Mouse (Mus musculus): ENCODE results near the gene Ddx59.

Ddx59 gene

DNA sequence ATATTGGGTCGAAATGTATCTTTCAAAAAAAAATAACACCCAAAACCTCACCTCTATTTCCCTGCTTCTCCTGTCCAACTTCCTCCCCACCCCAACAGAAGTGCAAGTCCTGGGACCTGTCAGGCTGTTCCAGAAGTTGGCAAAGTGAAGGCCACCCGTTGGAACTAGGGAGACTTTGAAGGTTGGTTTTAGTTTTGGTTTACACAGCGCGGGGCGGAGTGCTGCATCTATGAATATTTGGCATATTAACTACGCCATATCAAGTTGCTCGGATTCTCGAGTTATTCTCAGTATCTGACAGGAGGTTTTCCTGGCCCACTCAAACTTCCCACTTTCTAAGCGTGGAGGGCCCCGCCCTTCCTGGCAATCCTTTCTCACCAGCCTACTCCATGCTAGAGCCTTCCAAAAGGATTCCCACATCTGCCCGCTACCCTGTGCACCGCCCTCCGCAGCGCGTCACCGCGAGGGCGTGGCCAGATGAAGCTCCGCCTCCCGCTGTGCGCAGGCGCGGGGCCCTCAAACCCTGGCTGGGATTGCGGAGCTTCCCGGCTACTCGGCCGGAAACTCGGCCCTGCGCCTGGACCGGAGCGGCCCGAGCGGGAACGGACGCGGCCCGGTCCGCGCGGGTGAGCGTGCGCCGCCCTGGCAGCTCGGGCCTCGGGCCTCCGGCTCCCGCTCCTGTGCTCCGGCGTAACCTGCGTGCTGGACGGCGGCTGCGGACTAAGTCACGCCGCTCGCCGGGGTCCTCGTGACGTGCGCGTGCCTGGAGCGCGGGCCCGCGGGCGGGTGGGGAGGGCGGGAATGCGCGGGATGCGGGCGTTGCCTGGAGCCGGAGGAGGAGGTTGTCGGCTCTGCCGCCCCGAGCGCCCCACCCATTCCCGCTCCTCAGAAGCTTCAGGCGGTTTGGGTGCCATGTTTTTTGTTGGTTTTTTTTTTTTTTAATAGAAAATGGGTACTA lies at the start of gene Ddx59:
TSS of gene Ddx59 (plus strand) at position 474 of the 958 bp plus-strand sequence.
- peak; percentile 97 for DNase-seq

- DNase-seq, result no peak
Observed at GRCm38 (mm10) chr1:136365986-136366385, 49.1 kb upstream of the Ddx59 start.

GRCm38 (mm10) chr1:136379261-136379660 lies 35.8 kb upstream of the Ddx59 start:
- DNase-seq, result no peak

GRCm38 (mm10) chr1:136380161-136380560 lies 34.9 kb upstream of the Ddx59 start:
- DNase-seq, result no peak

DNA sequence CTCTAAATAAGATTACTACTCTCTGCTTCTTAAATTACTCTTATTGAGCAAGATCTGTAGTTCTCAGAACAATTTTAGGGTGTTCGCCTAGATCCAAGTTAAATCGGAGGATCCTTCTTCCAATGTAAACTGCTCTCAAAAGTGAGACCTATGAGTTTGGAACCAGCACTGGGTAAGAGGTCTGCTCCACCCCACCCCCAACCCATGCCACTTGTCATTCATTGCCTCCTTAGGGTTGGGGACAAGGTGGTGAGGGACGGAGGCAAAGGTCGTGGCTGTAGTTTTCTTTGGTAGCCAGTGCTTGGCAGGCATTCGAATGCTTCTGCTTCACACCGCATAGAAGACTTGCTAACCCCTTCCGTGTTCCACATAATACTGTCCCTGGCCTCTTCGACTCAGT lies 34.5 kb upstream of the Ddx59 start:
- DNase-seq, result no peak

DNA sequence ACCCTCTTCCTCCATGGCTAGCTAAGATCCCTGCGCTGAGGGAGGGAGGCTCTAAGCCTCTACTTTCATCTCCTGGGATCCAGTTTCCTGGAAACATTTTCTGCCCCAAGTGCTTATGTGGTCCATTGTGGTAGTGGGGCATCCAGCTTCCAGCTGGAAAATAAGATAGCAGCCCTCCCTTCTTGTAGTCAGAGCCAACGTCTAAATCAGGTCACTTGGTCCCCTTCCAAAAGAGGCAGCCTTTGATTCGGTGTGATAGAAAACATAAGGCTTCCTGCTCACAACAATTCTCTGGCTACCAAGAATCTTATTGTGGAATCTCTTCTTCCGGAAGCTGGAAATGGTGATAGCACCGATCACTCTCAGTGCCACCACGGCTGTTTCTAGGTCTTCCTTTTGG lies 33.9 kb upstream of the Ddx59 start:
- no peak for DNase-seq

- DNase-seq, result no peak
Observed at GRCm38 (mm10) chr1:136381583-136381982, 33.5 kb upstream of the Ddx59 start.

DNA sequence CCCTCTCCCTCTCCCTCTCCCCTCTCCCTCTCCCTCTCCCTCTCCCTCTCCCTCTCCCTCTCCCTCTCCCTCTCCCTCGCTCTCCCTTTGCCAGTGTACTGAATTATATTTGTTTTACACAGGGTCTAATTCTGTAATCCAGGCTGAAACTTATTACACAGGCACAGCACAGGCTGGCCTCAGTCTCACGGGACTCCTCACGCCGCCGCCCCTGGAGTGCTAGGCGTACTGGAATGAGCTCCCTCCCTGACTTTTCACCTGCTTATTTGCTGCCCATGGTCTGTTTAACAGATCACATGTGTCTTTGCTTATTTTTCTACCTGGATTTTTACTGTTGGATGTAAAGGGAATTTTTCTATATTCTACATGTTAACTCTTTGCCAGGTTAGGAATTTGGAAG lies 28.2 kb upstream of the Ddx59 start:
- no peak for DNase-seq

- DNase-seq, result no peak
Observed at GRCm38 (mm10) chr1:136394506-136394905, 20.6 kb upstream of the Ddx59 start.

DNA sequence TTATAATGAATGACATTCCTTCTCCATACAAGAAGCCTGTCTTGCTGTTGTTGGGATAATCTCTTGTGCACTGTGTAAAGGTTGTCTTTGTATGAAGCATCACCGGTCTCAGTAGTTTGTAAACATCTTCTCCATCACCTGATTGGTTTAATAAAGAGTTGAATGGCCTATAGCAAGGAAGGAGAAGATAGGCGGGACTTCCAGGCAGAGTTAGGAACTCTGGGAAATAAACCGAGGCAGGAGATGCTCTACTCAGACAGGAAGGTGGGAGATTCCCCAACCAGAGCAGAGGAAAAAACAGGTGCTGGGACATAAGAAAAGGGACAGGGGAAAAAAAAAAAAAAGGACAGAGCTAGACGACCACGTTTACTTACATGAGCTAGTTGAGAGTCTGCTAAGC lies 20.0 kb upstream of the Ddx59 start:
- DNase-seq, result no peak

GRCm38 (mm10) chr1:136401281-136401680 lies 13.8 kb upstream of the Ddx59 start:
- peak; percentile 31 for DNase-seq

- DNase-seq, result no peak
Observed at GRCm38 (mm10) chr1:136409631-136410030, 5.4 kb upstream of the Ddx59 start.

- DNase-seq, result no peak
Observed at GRCm38 (mm10) chr1:136415756-136416126, 670 bp downstream of the Ddx59 start.

DNA sequence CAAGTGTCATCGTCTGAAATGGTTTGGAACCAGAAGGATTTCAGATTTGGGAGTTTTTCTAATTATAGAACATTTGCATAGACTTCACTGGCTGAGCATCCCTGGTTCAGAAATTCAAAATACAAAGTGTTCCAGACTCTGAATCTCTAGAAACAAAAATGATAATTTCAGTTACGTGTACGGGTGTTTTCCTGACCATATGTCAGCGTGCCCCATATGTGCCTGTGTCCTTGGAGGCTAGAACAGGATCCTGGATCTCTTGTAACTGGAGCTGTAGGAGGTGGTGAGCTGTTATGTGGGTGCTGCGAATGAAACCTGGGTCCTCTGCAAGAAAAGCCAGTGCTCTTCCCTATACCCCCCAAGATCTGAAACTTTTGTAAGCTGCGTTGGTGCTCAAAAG lies 3.3 kb downstream of the Ddx59 start:
- DNase-seq, result no peak

DNA sequence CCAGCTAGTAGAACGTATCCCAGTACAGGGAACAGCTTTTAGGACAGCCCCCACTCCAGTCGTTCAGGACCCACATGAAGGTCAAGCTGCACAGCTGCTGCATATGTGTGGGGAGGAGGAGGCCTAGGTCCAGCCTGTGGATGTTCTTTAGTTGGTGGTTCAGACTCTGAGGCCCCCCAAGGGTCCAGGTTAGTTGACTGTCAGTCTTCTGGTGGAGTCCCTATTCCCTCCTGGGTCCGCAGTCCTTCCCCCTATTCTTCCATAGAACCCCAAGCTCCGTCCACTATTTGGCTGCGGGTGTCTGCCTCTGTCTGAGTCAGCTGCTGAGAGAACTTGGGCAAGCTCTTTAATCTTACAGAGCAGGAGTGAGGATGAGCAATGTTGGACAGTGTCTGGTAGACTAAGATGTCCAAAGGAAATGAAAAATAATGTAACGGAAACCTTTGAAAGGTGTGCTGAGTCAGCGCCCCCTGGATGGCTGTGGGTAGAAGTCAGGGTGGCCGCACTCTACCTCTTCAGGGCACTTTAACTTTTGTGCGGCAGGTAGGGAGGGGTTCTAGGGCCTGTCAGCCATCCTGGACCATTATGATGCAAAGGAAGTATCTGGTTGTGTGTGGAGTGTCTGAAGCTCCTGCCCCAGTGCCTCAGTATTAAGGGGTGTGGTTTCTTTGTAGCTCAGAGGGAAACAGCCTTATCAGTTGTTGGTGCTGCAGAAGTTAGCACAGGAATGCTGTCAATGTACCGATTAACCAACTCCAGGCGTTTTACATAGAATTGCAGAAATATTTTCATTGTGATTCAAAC lies 12.3 kb downstream of the Ddx59 start:
- no peak for DNase-seq

GRCm38 (mm10) chr1:136428981-136429380 lies 13.9 kb downstream of the Ddx59 start:
- no peak for DNase-seq

DNA sequence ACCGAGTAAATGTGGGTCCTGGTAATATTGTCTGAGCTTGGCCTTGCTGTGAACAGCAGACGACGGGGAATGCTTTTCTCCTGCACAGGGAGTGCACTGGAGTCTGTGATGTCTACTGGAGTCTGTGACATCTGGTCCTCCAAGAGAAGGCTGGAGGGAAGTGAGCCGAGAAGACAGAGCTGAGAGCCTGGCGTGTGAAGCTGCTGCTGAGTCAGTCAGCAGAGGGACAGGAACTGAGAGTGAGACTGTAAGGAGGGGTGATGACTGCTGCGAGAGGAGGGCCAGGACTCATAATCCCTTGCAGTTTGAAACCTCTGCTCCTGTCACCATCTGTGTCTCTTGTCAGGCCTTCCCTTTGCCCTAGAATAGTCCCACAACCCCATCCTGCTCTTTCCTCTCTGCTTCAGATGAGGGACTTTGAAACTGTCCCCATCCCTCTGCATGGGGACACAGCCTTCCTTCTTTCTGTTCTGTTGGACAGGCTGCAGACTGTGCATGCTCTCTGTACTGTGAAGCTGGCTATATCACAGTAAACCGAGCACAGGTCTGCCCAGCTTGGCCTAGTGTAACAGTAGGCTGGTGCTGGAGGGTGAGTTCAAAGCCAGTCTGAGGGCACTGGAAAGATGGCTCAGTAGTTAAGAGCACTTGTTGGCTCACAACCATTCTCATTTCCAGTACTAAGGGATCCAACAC lies 15.2 kb downstream of the Ddx59 start:
- DNase-seq, result no peak

GRCm38 (mm10) chr1:136440741-136441140 lies 25.7 kb downstream of the Ddx59 start:
- no peak for DNase-seq

DNA sequence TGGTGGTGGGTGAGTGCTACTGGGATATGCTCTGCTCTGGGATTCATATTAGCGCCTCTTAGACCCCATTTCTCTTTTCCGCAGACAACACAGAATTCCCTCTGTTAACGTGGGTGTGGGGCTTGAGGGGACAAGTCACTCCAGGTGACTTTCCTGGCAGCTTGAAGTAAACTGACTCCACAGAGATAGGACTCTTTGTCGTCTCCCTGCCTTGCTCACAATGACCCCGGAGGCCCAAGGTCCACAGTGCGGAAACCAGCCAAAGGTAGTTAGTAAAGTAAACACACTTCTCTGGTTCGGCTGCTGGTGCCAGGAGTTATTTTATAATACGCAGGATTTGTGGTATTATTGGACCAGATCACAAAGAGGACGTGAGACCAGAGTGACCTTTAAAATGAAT lies 27.7 kb downstream of the Ddx59 start:
- no peak for DNase-seq

GRCm38 (mm10) chr1:136444555-136445255 lies 29.6 kb downstream of the Ddx59 start:
- no peak for DNase-seq

- DNase-seq, result no peak
Observed at GRCm38 (mm10) chr1:136446933-136447332, 31.9 kb downstream of the Ddx59 start.

DNA sequence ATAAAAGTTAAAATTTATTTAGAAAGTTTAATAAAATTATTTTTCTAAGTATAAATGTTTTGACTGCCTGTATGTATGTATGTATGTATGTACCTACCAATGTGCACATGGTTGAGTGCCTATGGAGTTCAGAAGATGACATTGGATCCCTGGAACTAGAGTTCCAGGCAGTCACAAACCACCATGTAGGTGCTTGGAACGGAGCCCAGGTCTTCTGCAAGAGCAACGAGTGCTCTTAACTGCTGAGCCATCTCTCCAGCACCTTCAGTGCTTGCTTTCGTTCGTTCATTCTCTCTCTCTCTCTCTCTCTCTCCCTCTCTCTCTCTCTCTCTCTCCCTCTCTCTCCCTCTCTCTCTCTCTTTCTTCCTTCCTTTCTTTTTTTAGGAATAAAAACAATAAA lies 32.3 kb downstream of the Ddx59 start:
- no peak for DNase-seq

GRCm38 (mm10) chr1:136449541-136449940 lies 34.5 kb downstream of the Ddx59 start:
- no peak for DNase-seq

Measured in right cerebral cortex, postnatal 14 days (tissue).